Comparison of ENCODE assay signal across 9 mouse cellular contexts in the genomic region with DNA sequence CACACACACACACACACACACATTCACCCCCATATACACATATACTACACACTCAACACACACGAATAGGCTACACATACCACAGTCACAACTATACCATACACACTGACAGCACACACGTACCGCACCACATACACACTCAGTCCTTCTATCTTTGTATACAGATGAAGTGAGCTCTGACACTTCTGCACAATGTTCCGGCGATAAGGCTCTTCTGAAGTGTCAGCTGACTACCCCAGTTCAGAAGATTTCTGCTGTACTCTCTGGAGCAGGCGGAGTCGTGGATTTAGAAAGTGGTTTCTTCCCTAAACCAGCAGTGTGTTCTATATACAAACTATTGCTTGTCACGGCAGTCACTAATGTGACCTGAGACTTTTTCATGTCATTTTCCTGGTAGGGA. TPM values are rescaled to one million over a fixed set of nuclear protein-coding genes. Genes with fewer than 3 reads are reported as not detected.
A peak's percentile ranks its signal among the peaks of the same experiment; 100 is the strongest.
DNase-seq lines count a peak whose midpoint lies in the region; ATAC-seq and TF ChIP-seq lines count a peak whose summit lies in the region.
"Had no signal": no experiment of that assay in that cellular context is flagged by ENCODE, and none has a peak within 500 bp of the region (broad histone marks: within the 10 kb centered on the region; RNA-seq: fewer than 3 reads in every experiment).

No protein-coding gene starts in this region.

- H3K4me3 ChIP-seq in lung, embryonic 15.5 days: no peak overlapping the region
- no peak overlapping the region for H3K4me3 ChIP-seq in lung, postnatal 0 days (ENCODE audit: low read depth, low read length)
- H3K4me3 ChIP-seq in intestine, embryonic 15.5 days (replicated peaks): no peak overlapping the region

- no peak for TF ChIP-seq CTCF in lung, postnatal 0 days (IDR thresholded peaks at IDR 0.05)

- H3K4me2 ChIP-seq in lung, embryonic 15.5 days: no peak overlapping the region
- no peak overlapping the region for H3K4me2 ChIP-seq in lung, postnatal 0 days (replicated peaks; ENCODE audit: low read depth, low read length)
- H3K4me2 ChIP-seq in intestine, embryonic 15.5 days (replicated peaks): no peak overlapping the region

- H3K4me1 ChIP-seq in lung, embryonic 15.5 days: peaks cover 51% of the 10 kb centered on the region
- peaks cover 24% of the 10 kb centered on the region; the same call in 1 of the 2 replicates for H3K4me1 ChIP-seq in lung, postnatal 0 days (ENCODE audit: insufficient read depth, low read depth, low read length)
- peaks cover 43% of the 10 kb centered on the region for H3K4me1 ChIP-seq in intestine, embryonic 15.5 days (replicated peaks)

- peaks cover 53% of the 10 kb centered on the region for H3K36me3 ChIP-seq in lung, embryonic 15.5 days
- peaks cover 33% of the 10 kb centered on the region for H3K36me3 ChIP-seq in lung, postnatal 0 days (ENCODE audit: insufficient read depth, low read length)
- H3K36me3 ChIP-seq in intestine, embryonic 15.5 days: peaks cover 27% of the 10 kb centered on the region

- peak overlapping the region; percentile 95 for H3K27ac ChIP-seq in lung, embryonic 15.5 days
- no peak overlapping the region for H3K27ac ChIP-seq in lung, postnatal 0 days (ENCODE audit: low read length)
- peak overlapping the region; percentile 71; the same call in 1 of the 2 replicates for H3K27ac ChIP-seq in intestine, embryonic 15.5 days

- no peaks in the 10 kb centered on the region for H3K9me3 ChIP-seq in lung, embryonic 15.5 days
- no peaks in the 10 kb centered on the region for H3K9me3 ChIP-seq in lung, postnatal 0 days (ENCODE audit: low read length)
- no peaks in the 10 kb centered on the region for H3K9me3 ChIP-seq in intestine, embryonic 15.5 days

- no peak for TF ChIP-seq EP300 in lung, postnatal 0 days (IDR thresholded peaks at IDR 0.05)

- 52% methylated on average over 8 of the region's 8 CpGs for WGBS in lung, embryonic 15.5 days
- 54% methylated on average over 8 of the region's 8 CpGs for WGBS in lung, postnatal 0 days
- WGBS in intestine, embryonic 15.5 days: 76% methylated on average over 8 of the region's 8 CpGs

- ATAC-seq in lung, embryonic 15.5 days (ENCODE audit: borderline replicate concordance, extremely low read depth, low FRiP score, low TSS enrichment): no peak
- no peak for ATAC-seq in lung, postnatal 0 days
- ATAC-seq in erythroid progenitor cell, adult 5-6 weeks (replicated peaks; ENCODE audit: low FRiP score, poor library complexity, severe bottlenecking): peak; percentile 23; the same call in 1 of the 2 replicates
- no peak for ATAC-seq in intestine, embryonic 15.5 days
- ATAC-seq in monocyte, adult 5-6 weeks (replicated peaks; ENCODE audit: insufficient number of reproducible peaks, low FRiP score, low TSS enrichment, poor library complexity, severe bottlenecking): no peak
- ATAC-seq: Patski had no signal

- H3K27me3 ChIP-seq in lung, embryonic 15.5 days: no peaks in the 10 kb centered on the region
- H3K27me3 ChIP-seq in lung, postnatal 0 days (replicated peaks; ENCODE audit: insufficient read depth, low read length): no peaks in the 10 kb centered on the region
- H3K27me3 ChIP-seq in intestine, embryonic 15.5 days (replicated peaks): no peaks in the 10 kb centered on the region
- H3K27me3 ChIP-seq: Patski had no signal

- DNase-seq in lung, postnatal 0 days (ENCODE audit: low spot score): no peak
- peak; percentile 31 for DNase-seq in naive thymus-derived CD4-positive, alpha-beta T cell, adult 2 months (ENCODE audit: low read depth)
- no peak for DNase-seq in thymus, adult 18-20 months
- DNase-seq: gastrocnemius, postnatal 25 days had no signal

- no peak overlapping the region for H3K9ac ChIP-seq in lung, embryonic 15.5 days
- no peak overlapping the region for H3K9ac ChIP-seq in lung, postnatal 0 days (replicated peaks; ENCODE audit: low read depth)
- H3K9ac ChIP-seq in intestine, embryonic 15.5 days: no peak overlapping the region

RNA-seq across cellular contexts. Expression of gene Vps37b, which starts 22.0 kb away (rescaled TPM):
- polyA plus RNA-seq in lung, embryonic 15.5 days (2015; fragmentation: Nextera tagmentation; extraction: Ambion mirVana): 38.1 and 41.3 TPM in 2 replicates
- polyA plus RNA-seq in lung, postnatal 0 days (2015; fragmentation: Nextera tagmentation; extraction: Ambion mirVana): 28.5 and 31.0 TPM in 2 replicates
- 15.5 TPM in 2 replicates for total RNA-seq in erythroid progenitor cell, adult 5-6 weeks (2015; ENCODE audit: low replicate concordance)
- 7.3 and 9.6 TPM in 2 replicates for total RNA-seq in erythroid progenitor cell, adult 5-6 weeks (2017; ENCODE audit: low replicate concordance)
- polyA plus RNA-seq in intestine, embryonic 15.5 days (2015; fragmentation: Nextera tagmentation; extraction: Ambion mirVana): 28.2 and 28.8 TPM in 2 replicates
- 118 to 126 TPM (median 121 TPM) in 3 replicates for total RNA-seq in monocyte, adult 5-6 weeks (2017)

RNA-seq across cellular contexts. Expression of gene Hip1r, which starts 36.6 kb away (rescaled TPM):
- 11.8 and 13.3 TPM in 2 replicates for polyA plus RNA-seq in lung, embryonic 15.5 days (2015; fragmentation: Nextera tagmentation; extraction: Ambion mirVana)
- 20.0 and 22.7 TPM in 2 replicates for polyA plus RNA-seq in lung, postnatal 0 days (2015; fragmentation: Nextera tagmentation; extraction: Ambion mirVana)
- total RNA-seq in erythroid progenitor cell, adult 5-6 weeks (2015; ENCODE audit: low replicate concordance): 0.84 and 2.2 TPM in 2 replicates
- total RNA-seq in erythroid progenitor cell, adult 5-6 weeks (2017; ENCODE audit: low replicate concordance): 8.2 and 18.2 TPM in 2 replicates
- 26.0 and 29.3 TPM in 2 replicates for polyA plus RNA-seq in intestine, embryonic 15.5 days (2015; fragmentation: Nextera tagmentation; extraction: Ambion mirVana)
- 47.8 to 65.8 TPM (median 64.6 TPM) in 3 replicates for total RNA-seq in monocyte, adult 5-6 weeks (2017)
